Mouse (Mus musculus) midbrain, postnatal 0 days (tissue): ENCODE data around the gene Gpr132. TPM values are rescaled to one million over a fixed set of nuclear protein-coding genes. Genes with fewer than 3 reads are reported as not detected.

Experiments
- ATAC-seq: fragments of 200-750 bp; cut with Nextera tagmentation; 2 replicates; pipeline ENCODE4 v1.8.0; 2017; ENCODE audit warnings: moderate number of reproducible peaks, mild to moderate bottlenecking, moderate TSS enrichment, moderate library complexity; ENCODE audit not compliant: low FRiP score
- DNase-seq: peaks from one replicate; pipeline ENCODE4 v3.0.0-alpha.2; 2015; ENCODE audit warnings: low spot score
- H3K27ac ChIP-seq: fragments of 300-500 bp; sonication (generic); 2 replicates; pipeline ENCODE4 v1.5.1; 2014; ENCODE audit warnings: low read depth, mild to moderate bottlenecking, low read length, mixed read lengths
- H3K27me3 ChIP-seq: fragments of 300-500 bp; sonication (generic); 2 replicates; pipeline ENCODE4 v1.6.1; 2014; ENCODE audit warnings: low read length, control low read depth, mixed read lengths; ENCODE audit not compliant: insufficient read depth
- H3K36me3 ChIP-seq: fragments of 300-500 bp; sonication (generic); 2 replicates; pipeline ENCODE4 v1.6.1; 2014; ENCODE audit warnings: low read length, control low read depth, mixed read lengths; ENCODE audit not compliant: insufficient read depth
- H3K4me1 ChIP-seq: fragments of 300-500 bp; sonication (generic); 2 replicates; pipeline ENCODE4 v1.6.1; 2014; ENCODE audit warnings: mild to moderate bottlenecking, control low read depth, antibody characterized with exemption, low read length, mixed read lengths; ENCODE audit not compliant: insufficient read depth
- H3K4me2 ChIP-seq: fragments of 300-500 bp; sonication (generic); 2 replicates; pipeline ENCODE4 v1.6.1; 2014; ENCODE audit warnings: low read depth, mild to moderate bottlenecking, low read length, mixed read lengths; ENCODE audit not compliant: poor library complexity, severe bottlenecking
- H3K4me3 ChIP-seq: fragments of 300-500 bp; sonication (generic); 2 replicates; pipeline ENCODE4 v1.5.1; 2014; ENCODE audit warnings: low read depth, mild to moderate bottlenecking, low read length, moderate library complexity
- H3K9ac ChIP-seq: fragments of 300-500 bp; sonication (generic); replicated peaks from 2 replicates; pipeline ENCODE4 v1.6.1; 2014; ENCODE audit warnings: mild to moderate bottlenecking, low read length, moderate library complexity, mixed read lengths; ENCODE audit not compliant: poor library complexity, severe bottlenecking
- H3K9me3 ChIP-seq: fragments of 300-500 bp; sonication (generic); 2 replicates; pipeline ENCODE4 v1.6.1; 2016; ENCODE audit warnings: low read length, control low read depth
- CTCF ChIP-seq: IDR thresholded peaks from 2 replicates; pipeline ENCODE4 v1.5.1; 2016; ENCODE audit warnings: antibody characterized with exemption, mild to moderate bottlenecking
- WGBS: fragments of 180-500 bp; shearing (Covaris S2); extraction: QIAGEN DNeasy Blood & Tissue Kit; methylation state at CpG from one replicate; pipeline ENCODE4 v1.1.7; 2014; 5-methylcytosine and 5-hydroxymethylcytosine counted together
- polyA plus RNA-seq: library from polyadenylated mRNA; unstranded; fragments of >200 nt; fragmentation: Nextera tagmentation; extraction: Ambion mirVana; gene quantifications from 2 replicates; pipeline ENCODE4 v1.2.1, GENCODE M21; 2015
- total RNA-seq: library from RNA; depleted of rRNA; stranded (reverse); fragments of >200 nt; gene quantifications from 2 replicates; pipeline ENCODE4 v1.2.3, GENCODE M21; 2014

The Gpr132 gene
- total and polyA plus RNA-seq, 2 experiments from 2014 or later = 0.06 to 0.16 TPM

DNA sequence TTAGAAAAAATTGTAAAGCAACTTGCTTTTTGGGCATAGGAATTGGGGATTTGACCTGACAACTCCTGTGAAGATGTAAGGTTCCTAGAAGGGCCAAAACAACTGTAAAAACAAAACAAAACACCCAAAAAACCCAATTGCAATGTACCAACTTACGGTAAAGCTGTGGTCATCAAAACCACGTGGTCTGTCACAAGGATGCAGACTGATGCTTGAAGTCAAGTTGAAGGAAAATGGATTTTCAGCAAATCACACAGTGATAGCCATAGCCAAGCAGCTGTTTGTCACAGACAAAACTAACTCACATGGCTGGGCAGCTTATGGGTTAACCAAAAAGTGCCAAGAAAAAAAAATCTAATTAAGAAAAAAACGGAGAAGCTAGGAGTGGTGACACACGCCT is 30.9 kb upstream of the Gpr132 start:
- 67% methylated on average over 4 of the region's 4 CpGs for WGBS
- H3K27ac ChIP-seq = no peak overlapping the region
- 0 out of 2 replicates have a peak, but pooled peaks cover 2% of the 10 kb centered on the region for H3K4me1 ChIP-seq
- no peak for ATAC-seq
- no peaks in the 10 kb centered on the region for H3K36me3 ChIP-seq
- H3K4me2 ChIP-seq = no peak overlapping the region
- H3K9ac ChIP-seq = no peak overlapping the region
- no peaks in the 10 kb centered on the region for H3K9me3 ChIP-seq
- H3K4me3 ChIP-seq = no peak overlapping the region
- no peak for DNase-seq
- no peak for TF ChIP-seq CTCF
- no peaks in the 10 kb centered on the region for H3K27me3 ChIP-seq

DNA sequence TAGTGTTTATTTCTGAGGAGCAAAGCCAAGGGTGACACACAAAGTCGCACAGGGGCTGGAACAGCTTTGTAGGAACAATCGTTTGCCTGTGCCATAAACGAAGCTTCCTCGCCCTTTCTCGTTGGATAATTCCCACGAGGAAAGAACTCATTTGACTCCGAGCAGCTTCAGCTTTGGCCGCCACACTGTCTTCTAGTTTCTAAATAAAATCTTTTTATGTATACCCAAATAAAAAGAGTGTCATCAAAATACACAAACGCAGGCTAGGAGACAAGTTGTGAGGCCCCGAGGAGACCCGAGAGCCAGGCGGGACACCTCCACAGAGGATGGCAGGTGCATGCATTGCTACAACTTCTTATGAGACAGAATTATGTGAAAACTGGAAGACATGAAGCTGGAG is 30.3 kb upstream of the Gpr132 start:
- Histone ChIP-seq H3K4me3 (no peak overlapping the region), H3K9me3 (no peaks in the 10 kb centered on the region), H3K4me1 (0 out of 2 replicates have a peak, but pooled peaks cover 2% of the 10 kb centered on the region), H3K4me2 (no peak overlapping the region), H3K9ac (no peak overlapping the region), H3K27me3 (no peaks in the 10 kb centered on the region), H3K36me3 (no peaks in the 10 kb centered on the region), H3K27ac (no peak overlapping the region)
- 71% methylated on average over 12 of the region's 12 CpGs for WGBS
- ATAC-seq (no peak), DNase-seq (no peak)
- TF ChIP-seq CTCF = no peak

- ATAC-seq = peak; percentile 47; the same call in 1 of the 2 replicates
- peak overlapping the region; percentile 2; the same call in 1 of the 2 replicates for H3K4me3 ChIP-seq
Measured at GRCm38 (mm10) chr12:112897522-112898212, 29.6 kb upstream of the Gpr132 start.

DNA sequence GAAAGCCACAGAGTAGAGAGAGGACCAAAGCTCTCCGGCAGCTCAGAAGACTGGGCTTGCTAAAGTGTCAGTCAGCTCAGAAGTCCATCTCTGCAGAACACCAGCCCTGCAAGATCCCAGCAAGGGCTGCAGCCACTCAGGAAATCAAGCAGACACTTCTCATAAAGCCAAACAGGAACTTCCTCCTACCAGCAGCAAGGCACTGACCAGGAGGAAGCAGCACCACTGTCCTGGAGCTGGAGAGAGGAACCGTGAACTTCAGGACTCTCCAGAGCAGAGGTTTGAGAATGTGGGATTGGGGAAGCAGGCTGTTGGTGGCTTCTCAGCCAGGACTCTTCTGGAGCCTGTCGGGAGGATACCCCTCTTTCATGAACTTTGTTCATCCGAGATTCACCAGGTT is 26.9 kb upstream of the Gpr132 start:
- H3K4me3 ChIP-seq = no peak overlapping the region
- no peak overlapping the region for H3K27ac ChIP-seq
- TF ChIP-seq CTCF = no peak
- 0 out of 2 replicates have a peak, but pooled peaks cover 2% of the 10 kb centered on the region for H3K4me1 ChIP-seq
- DNase-seq (no peak), ATAC-seq (no peak)
- WGBS = 78% methylated on average over 4 of the region's 4 CpGs
- no peaks in the 10 kb centered on the region for H3K27me3 ChIP-seq
- no peaks in the 10 kb centered on the region for H3K9me3 ChIP-seq
- H3K9ac ChIP-seq = no peak overlapping the region
- H3K36me3 ChIP-seq = no peaks in the 10 kb centered on the region
- no peak overlapping the region for H3K4me2 ChIP-seq

More at GRCm38 (mm10) chr12:112897522-112898212, 29.6 kb upstream of the Gpr132 start:
- peak overlapping the region; percentile 27 for H3K4me2 ChIP-seq
- H3K27me3 ChIP-seq = no peaks in the 10 kb centered on the region
- H3K4me1 ChIP-seq = 0 out of 2 replicates have a peak, but pooled peaks cover 2% of the 10 kb centered on the region
- H3K36me3 ChIP-seq = no peaks in the 10 kb centered on the region
- DNase-seq = peak; percentile 69
- WGBS = 34% methylated on average over 16 of the region's 16 CpGs
- H3K9ac ChIP-seq = no peak overlapping the region
- H3K9me3 ChIP-seq = no peaks in the 10 kb centered on the region
- no peak overlapping the region for H3K27ac ChIP-seq
- no peak for TF ChIP-seq CTCF

- WGBS = 73% methylated on average over 11 of the region's 11 CpGs
- DNase-seq = no peak
- no peak for TF ChIP-seq CTCF
- Histone ChIP-seq H3K27me3 (no peaks in the 10 kb centered on the region), H3K4me2 (no peak overlapping the region), H3K9me3 (no peaks in the 10 kb centered on the region), H3K9ac (no peak overlapping the region), H3K4me1 (0 out of 2 replicates have a peak, but pooled peaks cover 2% of the 10 kb centered on the region), H3K27ac (no peak overlapping the region), H3K4me3 (no peak overlapping the region), H3K36me3 (no peaks in the 10 kb centered on the region)
- ATAC-seq = no peak
Measured at GRCm38 (mm10) chr12:112894303-112894884, 26.4 kb upstream of the Gpr132 start.

- Histone ChIP-seq H3K4me3 (no peak overlapping the region), H3K9ac (no peak overlapping the region), H3K4me1 (no peaks in the 10 kb centered on the region), H3K27ac (no peak overlapping the region), H3K4me2 (no peak overlapping the region), H3K9me3 (no peaks in the 10 kb centered on the region), H3K27me3 (no peaks in the 10 kb centered on the region), H3K36me3 (no peaks in the 10 kb centered on the region)
- ATAC-seq = no peak
- TF ChIP-seq CTCF = no peak
- no peak for DNase-seq
- WGBS = 70% methylated on average over 7 of the region's 7 CpGs
Measured at GRCm38 (mm10) chr12:112885465-112885864, 17.4 kb upstream of the Gpr132 start.
